Mouse (Mus musculus): ENCODE measurements around the gene Cope. TPM values are rescaled to one million over a fixed set of nuclear protein-coding genes. Genes with fewer than 3 reads are reported as not detected.

Cope gene
- polyA plus RNA-seq, 1 experiment from 2014 or later, result 297 TPM

DNA sequence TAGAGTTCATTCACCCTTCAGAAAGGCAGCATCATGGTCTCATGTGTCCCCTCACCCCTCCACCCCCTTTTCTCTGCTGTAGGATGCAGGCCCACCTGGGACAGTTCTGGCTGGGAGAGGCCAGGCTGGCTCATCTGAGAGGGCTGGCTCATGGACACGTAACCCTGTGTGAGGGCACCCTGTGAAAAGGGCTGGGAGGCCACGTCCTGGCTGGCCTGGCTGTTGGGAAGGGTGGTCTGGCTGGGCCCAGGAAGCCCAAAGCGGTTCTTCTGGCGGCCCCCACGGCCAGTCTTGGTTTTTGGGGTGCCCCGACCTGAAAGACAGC is 30.5 kb downstream of the Cope start:
- DNase-seq (ENCODE audit: low spot score), result no peak
- no peak for TF ChIP-seq EP300 (IDR thresholded peaks at IDR 0.05)
- TF ChIP-seq CTCF (IDR thresholded peaks at IDR 0.05), result no peak
- whole genome bisulfite sequencing, result 91% methylated on average over 6 of the region's 6 CpGs
- no peak overlapping the region for H3K4me2 ChIP-seq (replicated peaks; ENCODE audit: low read depth, low read length)
- H3K9ac ChIP-seq (replicated peaks; ENCODE audit: low read depth), result no peak overlapping the region
- no peaks in the 10 kb centered on the region for H3K9me3 ChIP-seq (ENCODE audit: low read length)
- ATAC-seq, result no peak
- no peaks in the 10 kb centered on the region for H3K27me3 ChIP-seq (replicated peaks; ENCODE audit: insufficient read depth, low read length)
- H3K4me3 ChIP-seq (ENCODE audit: low read depth, low read length), result no peak overlapping the region
- no peaks in the 10 kb centered on the region for H3K4me1 ChIP-seq (ENCODE audit: insufficient read depth, low read depth, low read length)
- H3K36me3 ChIP-seq (ENCODE audit: insufficient read depth, low read length), result peaks cover 47% of the 10 kb centered on the region
- H3K27ac ChIP-seq (ENCODE audit: low read length), result no peak overlapping the region

DNA sequence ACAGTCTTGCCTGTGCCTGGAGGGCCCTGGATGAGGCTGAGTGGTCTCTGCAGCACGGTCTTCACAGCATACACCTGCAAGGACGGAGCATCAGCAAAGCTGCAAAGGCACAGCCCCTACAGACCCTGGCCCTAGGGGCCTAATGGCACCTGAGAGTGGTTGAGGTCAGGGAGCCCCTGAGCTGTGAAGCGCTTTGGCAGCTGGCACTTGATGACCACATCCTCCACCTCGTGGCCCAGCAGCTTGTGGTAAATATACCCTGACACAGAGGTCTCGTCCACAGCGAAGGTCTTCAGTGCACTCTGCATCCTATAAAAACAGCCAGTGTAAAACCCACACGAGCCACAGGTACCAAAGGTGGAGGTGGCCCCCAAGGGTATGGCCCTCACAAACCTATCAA is 36.6 kb downstream of the Cope start:
- DNase-seq (ENCODE audit: low spot score) (no peak), ATAC-seq (no peak)
- Histone ChIP-seq H3K4me2 (replicated peaks; ENCODE audit: low read depth, low read length) (no peak overlapping the region), H3K27me3 (replicated peaks; ENCODE audit: insufficient read depth, low read length) (no peaks in the 10 kb centered on the region), H3K27ac (ENCODE audit: low read length) (no peak overlapping the region), H3K4me3 (ENCODE audit: low read depth, low read length) (no peak overlapping the region), H3K36me3 (ENCODE audit: insufficient read depth, low read length) (peaks cover 62% of the 10 kb centered on the region), H3K4me1 (ENCODE audit: insufficient read depth, low read depth, low read length) (no peaks in the 10 kb centered on the region), H3K9me3 (ENCODE audit: low read length) (no peaks in the 10 kb centered on the region), H3K9ac (replicated peaks; ENCODE audit: low read depth) (no peak overlapping the region)
- WGBS, result 86% methylated on average over 7 of the region's 7 CpGs
- TF ChIP-seq EP300 (IDR thresholded peaks at IDR 0.05) (no peak), CTCF (IDR thresholded peaks at IDR 0.05) (no peak)

DNA sequence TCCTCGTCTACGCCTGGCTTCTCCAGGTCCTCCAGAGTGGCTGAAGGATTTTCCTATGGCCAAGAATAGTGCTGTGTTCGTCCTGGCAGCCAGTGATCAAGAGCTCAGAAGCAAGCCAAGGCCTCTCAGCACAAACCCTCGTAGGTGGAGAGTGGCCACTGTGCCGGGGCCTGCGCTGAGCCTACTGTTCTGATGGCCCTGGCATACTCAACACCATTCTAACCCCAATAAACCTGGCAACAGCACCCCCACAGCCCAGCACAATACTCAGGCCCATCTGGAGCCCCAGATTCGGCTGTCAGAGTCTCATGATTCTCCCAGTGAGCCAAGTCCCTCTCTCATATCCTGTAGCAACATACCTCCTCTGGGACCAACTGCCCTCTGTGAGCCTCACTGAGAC is 38.3 kb downstream of the Cope start:
- DNase-seq (ENCODE audit: low spot score), result no peak
- no peaks in the 10 kb centered on the region for H3K4me1 ChIP-seq (ENCODE audit: insufficient read depth, low read depth, low read length)
- H3K27me3 ChIP-seq (replicated peaks; ENCODE audit: insufficient read depth, low read length), result no peaks in the 10 kb centered on the region
- no peak for ATAC-seq
- 93% methylated on average over 7 of the region's 7 CpGs for WGBS
- peaks cover 51% of the 10 kb centered on the region for H3K36me3 ChIP-seq (ENCODE audit: insufficient read depth, low read length)
- H3K9ac ChIP-seq (replicated peaks; ENCODE audit: low read depth), result no peak overlapping the region
- TF ChIP-seq CTCF (IDR thresholded peaks at IDR 0.05), result no peak
- TF ChIP-seq EP300 (IDR thresholded peaks at IDR 0.05), result no peak
- H3K4me3 ChIP-seq (ENCODE audit: low read depth, low read length), result no peak overlapping the region
- H3K27ac ChIP-seq (ENCODE audit: low read length), result no peak overlapping the region
- H3K4me2 ChIP-seq (replicated peaks; ENCODE audit: low read depth, low read length), result no peak overlapping the region
- no peaks in the 10 kb centered on the region for H3K9me3 ChIP-seq (ENCODE audit: low read length)

DNA sequence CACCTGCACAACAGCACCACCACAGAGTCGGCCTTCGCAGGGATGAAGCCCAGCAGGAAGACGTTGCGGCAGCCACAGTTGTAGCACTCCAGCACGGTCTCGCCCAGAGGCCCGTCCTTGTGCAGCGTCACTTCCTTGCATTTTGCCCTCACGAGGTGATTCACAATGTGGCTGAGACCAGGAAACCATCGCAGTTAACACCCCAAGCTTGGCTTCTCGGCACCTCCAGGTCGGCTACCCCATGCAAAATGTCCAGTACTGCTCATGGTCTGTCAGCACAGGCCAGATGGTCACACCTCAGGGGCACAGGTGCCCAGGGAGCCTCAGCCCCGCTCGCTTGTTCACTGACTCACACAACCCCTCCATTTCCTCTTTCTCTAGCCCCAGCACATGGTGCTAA is 39.7 kb downstream of the Cope start:
- no peak for ATAC-seq
- no peak overlapping the region for H3K27ac ChIP-seq (ENCODE audit: low read length)

DNA sequence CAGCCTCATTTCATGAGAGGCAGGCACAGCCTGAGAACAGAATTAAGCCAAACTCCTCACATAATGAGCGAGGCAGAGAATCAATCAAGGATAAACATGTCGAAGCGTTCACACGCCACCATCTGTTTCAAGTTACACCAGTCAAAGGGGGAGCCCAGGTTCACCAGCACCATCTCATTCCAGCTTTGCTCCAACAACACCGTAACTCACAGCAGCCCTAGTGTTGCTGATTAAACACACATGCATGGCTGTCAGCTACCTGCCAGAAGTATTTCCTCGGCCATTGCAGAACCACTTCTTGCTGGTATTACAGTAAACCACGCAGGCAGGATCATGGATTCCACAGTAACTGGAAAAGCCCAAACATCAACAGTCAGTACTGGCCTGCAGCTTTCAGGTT is 40.8 kb downstream of the Cope start:
- peaks cover 28% of the 10 kb centered on the region for H3K36me3 ChIP-seq (ENCODE audit: insufficient read depth, low read length)
- H3K4me2 ChIP-seq (replicated peaks; ENCODE audit: low read depth, low read length), result no peak overlapping the region
- H3K27ac ChIP-seq (ENCODE audit: low read length), result no peak overlapping the region
- H3K4me1 ChIP-seq (ENCODE audit: insufficient read depth, low read depth, low read length), result 0 out of 2 replicates have a peak, but pooled peaks cover under 1% of the 10 kb centered on the region
- DNase-seq (ENCODE audit: low spot score), result no peak
- no peaks in the 10 kb centered on the region for H3K27me3 ChIP-seq (replicated peaks; ENCODE audit: insufficient read depth, low read length)
- no peak overlapping the region for H3K4me3 ChIP-seq (ENCODE audit: low read depth, low read length)
- H3K9ac ChIP-seq (replicated peaks; ENCODE audit: low read depth), result no peak overlapping the region
- no peak for TF ChIP-seq EP300 (IDR thresholded peaks at IDR 0.05)
- TF ChIP-seq CTCF (IDR thresholded peaks at IDR 0.05), result no peak
- ATAC-seq, result no peak
- WGBS, result 76% methylated on average over 7 of the region's 7 CpGs
- H3K9me3 ChIP-seq (ENCODE audit: low read length), result no peaks in the 10 kb centered on the region

More for the DNA sequence above, 39.7 kb downstream of the Cope start:
- H3K9ac ChIP-seq (replicated peaks; ENCODE audit: low read depth), result no peak overlapping the region
- H3K4me3 ChIP-seq (ENCODE audit: low read depth, low read length), result no peak overlapping the region
- no peak for DNase-seq (ENCODE audit: low spot score)
- WGBS, result 87% methylated on average over 14 of the region's 14 CpGs
- no peaks in the 10 kb centered on the region for H3K4me1 ChIP-seq (ENCODE audit: insufficient read depth, low read depth, low read length)
- peaks cover 38% of the 10 kb centered on the region for H3K36me3 ChIP-seq (ENCODE audit: insufficient read depth, low read length)
- H3K27me3 ChIP-seq (replicated peaks; ENCODE audit: insufficient read depth, low read length), result no peaks in the 10 kb centered on the region
- TF ChIP-seq CTCF (IDR thresholded peaks at IDR 0.05), result no peak
- no peak for TF ChIP-seq EP300 (IDR thresholded peaks at IDR 0.05)
- no peaks in the 10 kb centered on the region for H3K9me3 ChIP-seq (ENCODE audit: low read length)
- no peak overlapping the region for H3K4me2 ChIP-seq (replicated peaks; ENCODE audit: low read depth, low read length)

DNA sequence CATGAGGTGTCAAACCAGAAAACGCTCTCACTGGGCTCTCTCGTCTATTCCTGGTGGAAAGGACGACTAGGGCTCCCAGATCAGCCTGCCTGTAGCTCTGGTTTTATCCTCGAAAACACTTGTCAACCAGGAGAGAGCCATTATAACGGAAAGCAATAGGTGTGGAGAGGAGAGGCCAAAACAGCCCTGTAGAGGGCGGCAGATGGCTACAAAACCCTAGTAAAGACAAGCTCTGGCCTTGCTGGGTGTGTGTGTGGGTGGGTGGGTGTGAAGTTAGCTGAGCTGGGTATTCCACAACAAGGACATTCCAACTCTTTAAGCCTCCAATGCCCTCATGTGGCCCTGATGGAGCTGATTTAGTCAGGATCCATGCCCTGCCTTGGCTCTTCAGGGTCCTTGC is 41.4 kb downstream of the Cope start:
- no peak overlapping the region for H3K4me3 ChIP-seq (ENCODE audit: low read depth, low read length)
- no peaks in the 10 kb centered on the region for H3K9me3 ChIP-seq (ENCODE audit: low read length)
- H3K27me3 ChIP-seq (replicated peaks; ENCODE audit: insufficient read depth, low read length), result no peaks in the 10 kb centered on the region
- H3K4me2 ChIP-seq (replicated peaks; ENCODE audit: low read depth, low read length), result no peak overlapping the region
- TF ChIP-seq EP300 (IDR thresholded peaks at IDR 0.05) (no peak), CTCF (IDR thresholded peaks at IDR 0.05) (peak; percentile 64)
- peak; percentile 50; the same call in 1 of the 2 replicates for ATAC-seq
- peak; percentile 54 for DNase-seq (ENCODE audit: low spot score)
- WGBS, result 47% methylated on average over 6 of the region's 6 CpGs
- peaks cover 21% of the 10 kb centered on the region; the same call in 1 of the 2 replicates for H3K36me3 ChIP-seq (ENCODE audit: insufficient read depth, low read length)
- no peak overlapping the region for H3K27ac ChIP-seq (ENCODE audit: low read length)
- H3K4me1 ChIP-seq (ENCODE audit: insufficient read depth, low read depth, low read length), result 0 out of 2 replicates have a peak, but pooled peaks cover 3% of the 10 kb centered on the region
- H3K9ac ChIP-seq (replicated peaks; ENCODE audit: low read depth), result no peak overlapping the region

DNA sequence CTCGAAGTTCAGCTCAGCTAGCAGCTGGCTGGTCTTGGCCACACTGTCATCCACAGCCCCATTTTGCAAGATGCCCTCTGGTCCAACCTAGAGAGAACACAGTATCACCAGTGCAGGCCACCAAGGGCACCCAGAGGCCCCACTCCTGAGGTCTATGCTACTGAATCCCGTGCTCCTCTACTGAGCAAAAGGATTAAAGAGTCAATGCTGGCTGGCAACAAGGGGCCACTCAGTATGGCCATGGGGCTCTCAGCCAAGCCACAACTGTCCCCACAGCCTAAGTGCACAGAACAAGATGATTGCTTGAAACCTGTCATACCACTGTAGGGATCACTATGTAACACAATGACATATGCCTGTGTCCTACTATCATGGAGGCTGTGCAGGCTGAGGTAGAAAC is 42.0 kb downstream of the Cope start:
- Histone ChIP-seq H3K9ac (replicated peaks; ENCODE audit: low read depth) (no peak overlapping the region), H3K9me3 (ENCODE audit: low read length) (no peaks in the 10 kb centered on the region), H3K36me3 (ENCODE audit: insufficient read depth, low read length) (peaks cover 18% of the 10 kb centered on the region; the same call in 1 of the 2 replicates), H3K27ac (ENCODE audit: low read length) (no peak overlapping the region), H3K4me2 (replicated peaks; ENCODE audit: low read depth, low read length) (no peak overlapping the region), H3K27me3 (replicated peaks; ENCODE audit: insufficient read depth, low read length) (no peaks in the 10 kb centered on the region), H3K4me1 (ENCODE audit: insufficient read depth, low read depth, low read length) (0 out of 2 replicates have a peak, but pooled peaks cover 3% of the 10 kb centered on the region), H3K4me3 (ENCODE audit: low read depth, low read length) (no peak overlapping the region)
- ATAC-seq, result no peak
- TF ChIP-seq EP300 (IDR thresholded peaks at IDR 0.05), result no peak
- no peak for TF ChIP-seq CTCF (IDR thresholded peaks at IDR 0.05)
- no peak for DNase-seq (ENCODE audit: low spot score)
- 75% methylated on average over 2 of the region's 2 CpGs for WGBS
